Mouse (Mus musculus) liver, embryonic 13.5 days (tissue): ENCODE data around the gene BC030867. TPM values are rescaled to one million over a fixed set of nuclear protein-coding genes. Genes with fewer than 3 reads are reported as not detected.
"Not testable (repeated sequence)": the region's sequence is repeated elsewhere in the genome, so short reads cannot be mapped to it uniquely, and the experiment has no call there.

ENCODE experiments used
- ATAC-seq: fragments of 200-750 bp; cut with Nextera tagmentation; 2 replicates; pipeline ENCODE4 v1.8.0; 2017; ENCODE audit warnings: low read depth, mild to moderate bottlenecking, moderate number of reproducible peaks, moderate library complexity
- DNase-seq: peaks from one replicate; pipeline ENCODE4 v3.0.0; 2022
- H3K27ac ChIP-seq: fragments of 300-500 bp; sonication (generic); 2 replicates; pipeline ENCODE4 v1.5.1; 2015; ENCODE audit warnings: moderate library complexity, mild to moderate bottlenecking, inconsistent platforms
- H3K27me3 ChIP-seq: fragments of 300-500 bp; sonication (generic); 2 replicates; pipeline ENCODE4 v1.6.1; 2015; ENCODE audit warnings: mild to moderate bottlenecking, inconsistent platforms
- H3K36me3 ChIP-seq: fragments of 300-500 bp; sonication (generic); 2 replicates; pipeline ENCODE4 v1.6.1; 2015; ENCODE audit warnings: mild to moderate bottlenecking, inconsistent platforms
- H3K4me1 ChIP-seq: fragments of 300-500 bp; sonication (generic); replicated peaks from 2 replicates; pipeline ENCODE4 v1.6.1; 2015; ENCODE audit warnings: inconsistent platforms
- H3K4me2 ChIP-seq: fragments of 300-500 bp; sonication (generic); 2 replicates; pipeline ENCODE4 v1.6.1; 2015; ENCODE audit warnings: inconsistent platforms, mild to moderate bottlenecking, moderate library complexity
- H3K4me3 ChIP-seq: fragments of 300-500 bp; sonication (generic); replicated peaks from 2 replicates; pipeline ENCODE4 v1.5.1; 2015; ENCODE audit warnings: mild to moderate bottlenecking, inconsistent platforms
- H3K9ac ChIP-seq: fragments of 300-500 bp; sonication (generic); 2 replicates; pipeline ENCODE4 v1.6.1; 2015; ENCODE audit warnings: mild to moderate bottlenecking, inconsistent platforms
- H3K9me3 ChIP-seq: fragments of 300-500 bp; sonication (generic); replicated peaks from 2 replicates; pipeline ENCODE4 v1.6.1; 2016; ENCODE audit warnings: inconsistent platforms
- WGBS: fragments of 180-500 bp; shearing (Covaris S2); methylation state at CpG from one replicate; pipeline ENCODE4 v1.1.7; 2015; ENCODE audit not compliant: insufficient replicate concordance; 5-methylcytosine and 5-hydroxymethylcytosine counted together
- polyA plus RNA-seq: library from polyadenylated mRNA; unstranded; fragments of >200 nt; fragmentation: Nextera tagmentation; extraction: Ambion mirVana; gene quantifications from 2 replicates; pipeline ENCODE4 v1.2.1, GENCODE M21; 2015

BC030867 gene
- polyA plus RNA-seq, 1 experiment from 2014 or later = 14.6 TPM

DNA sequence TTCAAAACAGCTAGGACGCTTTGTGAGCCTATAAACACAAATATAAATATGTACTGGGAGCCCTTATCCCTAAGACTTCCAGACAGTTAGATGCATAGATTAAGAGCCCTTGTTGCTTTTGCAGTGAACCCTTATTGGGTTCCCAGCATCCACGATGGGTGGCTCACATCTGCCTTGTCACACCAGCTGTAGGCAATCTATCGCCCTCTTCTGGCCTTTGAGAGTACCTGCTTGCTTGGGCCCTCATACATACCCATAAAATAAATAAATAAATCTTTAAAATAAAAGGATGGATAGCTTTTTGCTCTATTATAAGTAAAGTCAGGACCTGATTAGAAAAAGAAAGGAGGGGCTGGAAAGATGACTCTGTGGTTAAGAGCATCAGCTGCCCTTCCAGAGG is 9.8 kb downstream of the BC030867 start:
- DNase-seq (no peak), ATAC-seq (no peak)

DNA sequence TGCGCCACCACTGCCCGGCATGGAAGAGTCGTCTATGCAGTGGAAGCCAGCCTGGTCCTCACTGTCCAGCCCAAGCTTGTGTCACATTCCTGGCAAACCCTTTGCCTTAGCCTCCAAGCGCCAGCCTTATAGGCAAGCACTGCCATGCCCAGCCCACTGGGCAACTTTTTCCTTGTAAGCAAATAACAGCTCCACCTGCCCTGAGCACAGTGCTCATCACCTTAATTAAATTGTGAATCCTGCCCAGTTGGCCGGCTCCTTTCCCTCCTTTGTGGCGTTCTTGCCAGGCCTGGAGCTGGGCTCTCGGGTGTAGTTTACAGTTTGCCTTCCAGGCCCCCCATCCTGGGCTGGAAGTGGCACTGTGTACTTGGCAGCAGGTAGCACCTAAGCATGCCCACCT is 14.5 kb downstream of the BC030867 start:
- H3K9ac ChIP-seq = no peak overlapping the region
- no peaks in the 10 kb centered on the region for H3K9me3 ChIP-seq
- no peak overlapping the region for H3K4me3 ChIP-seq
- H3K4me1 ChIP-seq = peaks cover 15% of the 10 kb centered on the region
- H3K27ac ChIP-seq = no peak overlapping the region
- peaks cover 69% of the 10 kb centered on the region for H3K36me3 ChIP-seq
- ATAC-seq (no peak), DNase-seq (no peak)
- 89% methylated on average over 7 of the region's 7 CpGs for WGBS
- no peak overlapping the region for H3K4me2 ChIP-seq
- no peaks in the 10 kb centered on the region for H3K27me3 ChIP-seq

More for the DNA sequence above, 9.8 kb downstream of the BC030867 start:
- no peak overlapping the region; the same call in 1 of the 2 replicates for H3K4me2 ChIP-seq
- no peak overlapping the region for H3K9ac ChIP-seq
- H3K4me3 ChIP-seq = no peak overlapping the region
- peaks cover 87% of the 10 kb centered on the region for H3K36me3 ChIP-seq
- no peak overlapping the region for H3K27ac ChIP-seq
- no peaks in the 10 kb centered on the region for H3K9me3 ChIP-seq
- no peaks in the 10 kb centered on the region for H3K27me3 ChIP-seq
- peaks cover 13% of the 10 kb centered on the region for H3K4me1 ChIP-seq
- WGBS = 80% methylated on average over 3 of the region's 3 CpGs

DNA sequence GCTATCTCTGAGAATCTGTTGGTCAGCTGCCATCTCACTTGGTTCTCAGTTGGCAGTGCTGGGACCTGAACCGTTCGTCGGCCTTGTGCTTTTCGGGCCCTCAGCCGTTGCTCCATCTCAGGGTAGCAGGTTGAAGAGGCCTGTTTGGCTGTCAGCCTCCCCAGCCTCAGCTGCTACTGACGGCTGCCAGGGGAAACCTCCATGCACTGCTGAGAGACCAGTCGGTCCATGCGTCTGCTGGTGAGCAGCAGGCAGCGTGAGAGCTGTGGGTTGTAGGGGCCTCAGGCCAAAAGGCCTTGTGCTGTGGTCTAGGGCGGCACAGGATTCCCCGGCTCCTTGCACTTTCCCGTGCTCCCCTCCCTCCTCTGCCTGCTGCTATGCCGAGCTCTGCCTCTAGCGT is 17.1 kb downstream of the BC030867 start:
- Histone ChIP-seq H3K36me3 (peaks cover 46% of the 10 kb centered on the region), H3K27me3 (no peaks in the 10 kb centered on the region), H3K4me2 (no peak overlapping the region), H3K4me1 (peaks cover 17% of the 10 kb centered on the region), H3K27ac (no peak overlapping the region), H3K9ac (no peak overlapping the region), H3K9me3 (no peaks in the 10 kb centered on the region), H3K4me3 (no peak overlapping the region)
- no peak for ATAC-seq
- WGBS = 76% methylated on average over 14 of the region's 14 CpGs
- no peak for DNase-seq

DNA sequence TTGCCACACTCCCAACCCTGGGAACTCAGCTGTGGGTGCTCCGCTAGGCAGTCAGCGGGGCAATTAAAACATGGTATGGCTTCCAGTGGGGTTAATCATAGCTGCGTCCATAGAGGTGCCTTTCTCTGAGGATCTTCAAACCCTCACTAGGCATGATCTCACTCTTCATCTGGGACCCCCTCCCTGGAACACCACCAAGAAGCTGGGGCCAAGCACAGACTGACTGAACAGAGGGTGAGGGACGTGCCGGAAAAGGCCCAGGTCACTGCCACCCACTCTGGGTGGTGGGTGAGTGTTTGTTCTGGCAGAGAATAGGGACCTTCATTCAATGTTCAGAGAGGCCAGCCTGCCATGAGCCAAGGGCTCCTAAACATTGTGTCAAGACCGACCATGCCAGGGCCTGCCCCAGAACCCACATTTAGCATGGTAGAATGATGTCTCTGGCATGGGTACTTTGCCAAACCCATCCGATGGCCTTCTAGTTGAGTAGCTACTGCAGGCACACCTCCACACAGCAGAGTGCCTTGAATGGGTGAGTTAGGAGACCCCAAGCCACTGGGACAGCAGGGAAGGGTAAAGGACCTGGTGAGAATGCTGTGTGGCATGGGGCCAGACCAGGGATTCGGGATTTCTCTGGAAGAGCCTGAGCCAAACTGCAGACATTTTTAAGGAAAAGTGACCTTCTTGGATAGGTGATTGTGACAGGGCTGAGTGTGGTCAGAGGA is 18.1 kb downstream of the BC030867 start:
- DNase-seq (no peak), ATAC-seq (no peak)
- Histone ChIP-seq H3K4me3 (no peak overlapping the region), H3K9ac (no peak overlapping the region), H3K4me2 (no peak overlapping the region), H3K9me3 (no peaks in the 10 kb centered on the region), H3K27ac (no peak overlapping the region), H3K4me1 (peaks cover 17% of the 10 kb centered on the region), H3K36me3 (peaks cover 36% of the 10 kb centered on the region), H3K27me3 (no peaks in the 10 kb centered on the region)
- WGBS = 78% methylated on average over 8 of the region's 8 CpGs

DNA sequence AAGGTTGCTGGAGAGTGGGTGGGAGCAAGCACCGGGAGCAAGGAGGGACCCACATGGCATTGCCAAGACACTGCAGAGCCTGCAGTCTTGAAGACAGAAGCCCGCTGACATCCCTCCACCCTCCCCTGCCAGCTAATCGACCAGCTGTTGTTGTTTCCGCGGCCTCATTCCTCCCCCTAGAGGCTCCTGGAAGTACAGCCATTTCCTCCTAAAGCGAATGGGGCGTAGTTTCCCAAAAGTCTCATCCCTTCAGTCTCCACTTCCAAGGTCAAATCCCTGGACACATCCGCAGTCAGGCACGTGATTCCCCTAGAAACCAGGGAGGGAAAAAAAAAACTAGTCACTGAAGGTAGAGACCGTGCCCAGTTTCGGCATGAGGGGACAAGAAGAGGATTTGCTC is 18.8 kb downstream of the BC030867 start:
- peaks cover 17% of the 10 kb centered on the region for H3K4me1 ChIP-seq
- ATAC-seq (no peak), DNase-seq (peak; percentile 37)
- H3K36me3 ChIP-seq = peaks cover 30% of the 10 kb centered on the region
- no peak overlapping the region for H3K27ac ChIP-seq
- H3K27me3 ChIP-seq = 0 out of 2 replicates have a peak, but pooled peaks cover 2% of the 10 kb centered on the region
- H3K9ac ChIP-seq = no peak overlapping the region
- 7% methylated on average over 11 of the region's 11 CpGs for WGBS
- no peak overlapping the region for H3K4me3 ChIP-seq
- H3K9me3 ChIP-seq = no peaks in the 10 kb centered on the region
- H3K4me2 ChIP-seq = no peak overlapping the region

DNA sequence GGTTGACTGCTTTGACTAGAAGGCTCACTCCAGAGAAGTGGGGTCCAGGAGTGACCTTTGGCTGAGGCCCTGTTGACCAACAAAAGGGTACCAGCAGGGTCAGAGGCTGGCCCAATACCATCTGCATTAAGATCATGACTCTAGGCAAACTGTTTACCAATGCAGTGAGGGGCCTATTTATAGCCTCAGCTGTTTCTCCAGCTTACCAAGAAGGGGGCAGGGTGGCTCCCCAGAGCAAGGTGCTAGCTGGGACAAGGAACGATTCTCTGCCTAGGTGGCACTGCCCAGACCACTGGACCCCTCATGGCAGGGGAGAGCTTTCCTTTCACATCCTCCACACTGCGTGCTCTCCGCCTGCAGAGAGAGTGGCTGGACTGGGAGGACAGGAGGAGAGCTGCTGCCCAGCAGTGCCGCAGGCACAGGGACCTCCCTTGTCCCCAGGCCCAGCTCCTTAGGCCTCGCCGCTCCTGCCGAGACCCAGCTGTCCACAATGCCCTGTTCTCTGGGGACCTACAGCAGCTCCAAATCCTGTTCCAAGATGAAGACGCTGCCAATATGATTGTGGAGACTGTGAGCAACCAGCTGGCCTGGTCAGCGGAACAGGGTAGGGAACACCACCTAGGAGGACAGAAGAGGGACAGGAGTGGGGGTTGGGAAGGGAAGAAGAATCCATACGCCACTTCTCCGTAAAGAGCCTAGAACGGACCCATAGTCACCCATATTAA is 20.0 kb downstream of the BC030867 start, which contains the start of gene Asb16:
TSS of gene Asb16 (plus strand) at position 224 of the 725 bp plus-strand sequence.
- DNase-seq (no peak), ATAC-seq (no peak)
- no peak within 1 kb of the TSS for H3K9ac ChIP-seq
- H3K4me2 ChIP-seq = no peak within 1 kb of the TSS
- H3K4me1 ChIP-seq = peaks cover 17% of the 10 kb centered on the region
- no peak within 1 kb of the TSS for H3K4me3 ChIP-seq
- H3K27ac ChIP-seq = no peak within 1 kb of the TSS
- no peaks in the 10 kb centered on the region for H3K9me3 ChIP-seq
- 0 out of 2 replicates have a peak, but pooled peaks cover 5% of the 10 kb centered on the region for H3K27me3 ChIP-seq
- 78% methylated on average over 12 of the region's 12 CpGs for WGBS
- peaks cover 19% of the 10 kb centered on the region for H3K36me3 ChIP-seq

DNA sequence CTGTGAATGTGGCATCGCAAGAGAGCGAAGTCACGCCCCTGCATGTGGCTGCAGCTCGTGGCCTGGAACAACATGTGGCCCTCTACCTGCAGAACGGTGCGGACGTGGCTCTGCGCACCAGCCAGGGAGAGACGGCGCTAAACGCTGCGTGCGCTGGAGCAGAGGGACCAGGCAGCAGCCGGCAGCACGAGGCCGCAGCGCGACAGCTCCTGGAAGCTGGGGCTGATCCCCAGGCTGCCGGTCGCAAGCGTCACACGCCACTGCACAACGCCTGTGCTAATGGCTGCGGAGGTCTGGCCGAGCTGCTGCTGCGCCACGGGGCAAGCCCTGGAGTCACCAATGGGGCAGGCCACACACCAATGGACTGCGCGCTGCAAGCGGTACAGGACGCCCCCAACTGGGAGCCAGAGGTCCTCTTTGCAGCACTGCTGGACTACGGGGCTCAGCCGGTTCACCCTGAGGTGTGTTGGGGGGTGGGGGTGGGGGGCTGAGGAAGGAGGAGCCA is 27.8 kb downstream of the BC030867 start:
- Histone ChIP-seq H3K4me2 (peak overlapping the region; percentile 70), H3K4me3 (peak overlapping the region; percentile 50), H3K36me3 (no peaks in the 10 kb centered on the region), H3K27ac (no peak overlapping the region), H3K4me1 (peaks cover 13% of the 10 kb centered on the region), H3K9me3 (no peaks in the 10 kb centered on the region), H3K9ac (peak overlapping the region; percentile 66), H3K27me3 (peaks cover 11% of the 10 kb centered on the region; the same call in 1 of the 2 replicates)
- DNase-seq (peak; percentile 20), ATAC-seq (peak; percentile 60)
- WGBS = 3% methylated on average over 33 of the region's 33 CpGs

DNA sequence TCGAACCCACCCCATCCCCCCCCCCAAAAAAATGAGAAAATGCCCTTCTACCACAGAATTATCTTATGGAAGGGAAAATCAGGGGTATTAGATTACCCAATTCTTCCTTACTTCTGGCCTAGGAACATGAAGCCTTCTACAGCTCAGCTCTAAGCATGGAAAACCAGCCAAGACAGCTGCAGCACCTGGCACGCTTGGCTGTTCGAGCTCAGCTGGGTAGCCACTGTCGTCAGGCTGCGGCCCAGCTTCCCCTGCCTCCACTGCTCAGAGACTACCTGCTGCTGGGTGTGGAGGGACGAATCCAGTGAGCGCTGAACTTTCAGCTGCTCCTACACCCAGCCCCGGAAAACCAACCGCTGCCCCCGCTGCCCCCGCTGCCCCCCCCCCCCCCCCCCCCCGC is 29.1 kb downstream of the BC030867 start:
- no peak for ATAC-seq
- DNase-seq = no peak
- no peak overlapping the region for H3K4me3 ChIP-seq
- no peak overlapping the region for H3K9ac ChIP-seq
- no peaks in the 10 kb centered on the region for H3K36me3 ChIP-seq
- H3K27ac ChIP-seq = no peak overlapping the region
- 80% methylated on average over 9 of the region's 12 CpGs for WGBS
- H3K4me2 ChIP-seq = no peak overlapping the region
- peaks cover 6% of the 10 kb centered on the region; the same call in 1 of the 2 replicates for H3K27me3 ChIP-seq
- no peaks in the 10 kb centered on the region for H3K9me3 ChIP-seq
- H3K4me1 ChIP-seq = peaks cover 13% of the 10 kb centered on the region

DNA sequence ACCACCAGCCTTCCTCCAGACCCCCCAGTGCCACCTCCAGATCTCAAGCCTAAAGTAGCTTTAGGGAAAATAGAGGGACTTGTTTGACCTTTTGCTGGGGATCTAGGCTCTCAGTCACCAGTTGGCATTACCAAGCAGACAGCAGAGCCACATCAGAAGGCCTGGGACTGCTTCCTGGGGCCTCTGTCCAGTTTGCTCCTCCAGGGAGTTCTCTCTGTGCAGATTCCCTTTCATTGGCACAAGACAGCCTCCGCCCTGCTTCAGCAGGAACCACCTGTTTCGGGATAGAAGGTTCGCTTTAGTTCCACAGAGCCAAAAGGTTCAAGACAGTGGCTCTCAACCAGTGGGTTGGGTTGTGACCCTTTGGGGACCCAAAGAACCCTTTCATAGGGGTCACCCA is 30.9 kb downstream of the BC030867 start:
- Histone ChIP-seq H3K4me3 (no peak overlapping the region), H3K9me3 (no peaks in the 10 kb centered on the region), H3K9ac (no peak overlapping the region), H3K36me3 (no peaks in the 10 kb centered on the region), H3K27ac (no peak overlapping the region), H3K27me3 (peaks cover 5% of the 10 kb centered on the region; the same call in 1 of the 2 replicates), H3K4me2 (no peak overlapping the region), H3K4me1 (peaks cover 19% of the 10 kb centered on the region)
- 82% methylated on average over 3 of the region's 3 CpGs for WGBS
- DNase-seq (no peak), ATAC-seq (no peak)

DNA sequence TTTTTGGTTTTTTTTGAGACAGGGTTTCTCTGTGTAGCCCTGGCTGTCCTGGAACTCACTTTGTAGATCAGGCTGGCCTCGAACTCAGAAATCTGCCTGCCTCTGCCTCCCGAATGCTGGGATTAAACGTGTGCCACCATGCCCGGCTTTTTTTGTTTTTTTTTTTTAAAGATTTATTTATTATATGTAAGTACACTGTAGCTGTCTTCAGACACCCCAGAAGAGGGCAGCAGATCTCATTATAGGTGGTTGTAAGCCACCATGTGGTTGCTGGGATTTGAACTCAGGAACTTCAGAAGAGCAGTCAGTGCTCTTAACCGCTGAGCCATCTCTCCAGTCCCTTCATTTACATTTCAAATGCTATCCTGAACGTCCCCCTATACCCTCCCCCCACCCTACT is 31.6 kb downstream of the BC030867 start:
- not testable (repeated sequence) for DNase-seq, H3K27me3 ChIP-seq, H3K27ac ChIP-seq, H3K4me2 ChIP-seq, H3K4me3 ChIP-seq, ATAC-seq, H3K9ac ChIP-seq, H3K36me3 ChIP-seq, H3K9me3 ChIP-seq
- H3K4me1 ChIP-seq = peaks cover 19% of the 10 kb centered on the region
- WGBS = 60% methylated on average over 6 of the region's 6 CpGs

DNA sequence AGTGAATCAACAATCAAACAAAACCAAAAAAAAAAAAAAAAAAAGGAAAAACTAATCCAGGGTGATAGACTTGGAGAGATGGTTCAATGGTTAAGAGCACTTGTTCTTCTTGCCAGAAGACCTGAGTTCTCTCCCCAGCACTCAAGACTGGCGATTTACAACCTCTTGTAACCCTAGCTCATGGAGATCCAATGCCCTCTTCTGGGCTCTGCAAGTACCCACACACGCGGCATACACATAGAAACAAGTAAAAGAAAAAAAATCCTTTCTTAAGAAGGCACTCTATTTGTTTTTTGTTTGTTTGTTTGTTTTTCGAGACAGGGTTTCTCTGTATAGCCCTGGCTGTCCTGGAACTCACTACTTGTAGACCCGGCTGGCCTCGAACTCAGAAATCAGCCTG is 35.2 kb downstream of the BC030867 start:
- peak overlapping the region; percentile 53; the same call in 1 of the 2 replicates for H3K9ac ChIP-seq
- WGBS = 75% methylated on average over 6 of the region's 6 CpGs
- no peaks in the 10 kb centered on the region for H3K9me3 ChIP-seq
- peak overlapping the region; percentile 88 for H3K4me3 ChIP-seq
- ATAC-seq = no peak
- DNase-seq = no peak
- H3K4me2 ChIP-seq = peak overlapping the region; percentile 84
- peaks cover 41% of the 10 kb centered on the region for H3K4me1 ChIP-seq
- no peaks in the 10 kb centered on the region for H3K27me3 ChIP-seq
- peaks cover 18% of the 10 kb centered on the region for H3K36me3 ChIP-seq
- H3K27ac ChIP-seq = peak overlapping the region; percentile 70
